Mouse (Mus musculus) heart, adult 2 months (tissue): ENCODE measurements around the gene Scg3.
"Not testable (repeated sequence)": the region's sequence is repeated elsewhere in the genome, so short reads cannot be mapped to it uniquely, and the experiment has no call there.

Source experiments
- CTCF ChIP-seq: fragments of 200-600 bp; IDR thresholded peaks from 2 replicates; pipeline ENCODE4 v1.8.1; 2022; ENCODE audit warnings: antibody characterized with exemption, mild to moderate bottlenecking, moderate library complexity
- POLR2A ChIP-seq: fragments of 200-500 bp; IDR thresholded peaks from 2 replicates; pipeline ENCODE4 v1.6.1; 2011; ENCODE audit warnings: mild to moderate bottlenecking, low read depth, low read length, control low read depth; ENCODE audit not compliant: insufficient read depth

- TF ChIP-seq POLR2A, CTCF: not testable (repeated sequence)
Measured at GRCm38 (mm10) chr9:75656456-75656855, 27.4 kb downstream of the Scg3 start.
